Mouse (Mus musculus) large intestine, adult 2 months (tissue): ENCODE results near the gene Nsun2. TPM values are rescaled to one million over a fixed set of nuclear protein-coding genes. Genes with fewer than 3 reads are reported as not detected.
"Not testable (repeated sequence)": the region's sequence is repeated elsewhere in the genome, so short reads cannot be mapped to it uniquely, and the experiment has no call there.

ENCODE experiments used
- DNase-seq: peaks from one replicate; pipeline ENCODE4 v3.0.0-alpha.2; 2012; ENCODE audit warnings: low read depth, low spot score
- WGBS: fragments of 180-500 bp; shearing (Covaris S2); methylation state at CpG from one replicate; pipeline ENCODE4 v1.1.7; 2018; 5-methylcytosine and 5-hydroxymethylcytosine counted together
- polyA plus RNA-seq: library from polyadenylated mRNA; depleted of rRNA; stranded (reverse); fragments of >200 nt; gene quantifications from 2 replicates; pipeline ENCODE4 v1.2.3, GENCODE M21; 2012

The Nsun2 gene
- polyA plus RNA-seq, 1 experiment = 64.7 TPM

- WGBS = 91% methylated on average over 6 of the region's 6 CpGs
- no peak for DNase-seq
These were observed 48.9 kb downstream of the Nsun2 start for GRCm38 (mm10) chr13:69582411-69582810.

- 86% methylated on average over 6 of the region's 6 CpGs for WGBS
- DNase-seq = no peak
These were observed 50.0 kb downstream of the Nsun2 start for GRCm38 (mm10) chr13:69583591-69583990.

GRCm38 (mm10) chr13:69585828-69586227 is 52.3 kb downstream of the Nsun2 start:
- no peak for DNase-seq
- WGBS = 20% methylated on average over 6 of the region's 6 CpGs

- DNase-seq = no peak
- WGBS = 59% methylated on average over 10 of the region's 10 CpGs
These were observed 52.8 kb downstream of the Nsun2 start for GRCm38 (mm10) chr13:69586337-69586736.

- WGBS = 44% methylated on average over 3 of the region's 3 CpGs
These were observed 54.3 kb downstream of the Nsun2 start for GRCm38 (mm10) chr13:69587849-69588248.

GRCm38 (mm10) chr13:69588263-69588662 is 54.7 kb downstream of the Nsun2 start:
- WGBS = 69% methylated on average over 6 of the region's 6 CpGs
- no peak for DNase-seq

More at GRCm38 (mm10) chr13:69587849-69588248, 54.3 kb downstream of the Nsun2 start:
- no peak for DNase-seq

GRCm38 (mm10) chr13:69591338-69591737 is 57.8 kb downstream of the Nsun2 start:
- no peak for DNase-seq
- 78% methylated on average over 5 of the region's 5 CpGs for WGBS

- DNase-seq = no peak
These were observed 58.7 kb downstream of the Nsun2 start for GRCm38 (mm10) chr13:69592226-69592625.

GRCm38 (mm10) chr13:69593453-69593852 is 59.9 kb downstream of the Nsun2 start:
- WGBS = 81% methylated on average over 8 of the region's 8 CpGs
- DNase-seq = no peak

More at GRCm38 (mm10) chr13:69592226-69592625, 58.7 kb downstream of the Nsun2 start:
- 87% methylated on average over 8 of the region's 8 CpGs for WGBS

GRCm38 (mm10) chr13:69594577-69595256 is 61.2 kb downstream of the Nsun2 start:
- WGBS = 84% methylated on average over 7 of the region's 7 CpGs
- no peak for DNase-seq

GRCm38 (mm10) chr13:69595911-69596310 is 62.4 kb downstream of the Nsun2 start:
- no peak for DNase-seq
- 89% methylated on average over 6 of the region's 6 CpGs for WGBS

GRCm38 (mm10) chr13:69596515-69596914 is 63.0 kb downstream of the Nsun2 start:
- WGBS = 88% methylated on average over 2 of the region's 2 CpGs
- no peak for DNase-seq

GRCm38 (mm10) chr13:69598867-69599266 is 65.3 kb downstream of the Nsun2 start:
- 49% methylated on average over 10 of the region's 10 CpGs for WGBS
- DNase-seq = no peak

- DNase-seq = not testable (repeated sequence)
- WGBS = 89% methylated on average over 5 of the region's 5 CpGs
These were observed 67.3 kb downstream of the Nsun2 start for GRCm38 (mm10) chr13:69600863-69601262.

GRCm38 (mm10) chr13:69601321-69601720 is 67.8 kb downstream of the Nsun2 start:
- DNase-seq = no peak

GRCm38 (mm10) chr13:69604670-69605069 is 71.1 kb downstream of the Nsun2 start:
- no peak for DNase-seq
- 60% methylated on average over 1 of the region's 1 CpGs for WGBS

More at GRCm38 (mm10) chr13:69601321-69601720, 67.8 kb downstream of the Nsun2 start:
- 83% methylated on average over 5 of the region's 5 CpGs for WGBS

GRCm38 (mm10) chr13:69608734-69609133 is 75.2 kb downstream of the Nsun2 start:
- no peak for DNase-seq
- WGBS = 81% methylated on average over 8 of the region's 8 CpGs

- DNase-seq = no peak
- under 1% methylated on average over 40 of the region's 40 CpGs for WGBS
These were observed 77.3 kb downstream of the Nsun2 start for GRCm38 (mm10) chr13:69610751-69611397.

- peak; percentile 98 for DNase-seq
- under 1% methylated on average over 69 of the region's 69 CpGs for WGBS
These were observed 78.0 kb downstream of the Nsun2 start, which contains the start of gene Srd5a1 for GRCm38 (mm10) chr13:69611398-69612174. TSS of gene Srd5a1 (minus strand) at chr13:69611442.

- under 1% methylated on average over 24 of the region's 24 CpGs for WGBS
- no peak for DNase-seq
These were observed 78.6 kb downstream of the Nsun2 start for GRCm38 (mm10) chr13:69612175-69612544.
